Mouse (Mus musculus): ENCODE results near the gene Adamts13. TPM values are rescaled to one million over a fixed set of nuclear protein-coding genes. Genes with fewer than 3 reads are reported as not detected.
A peak's percentile ranks its signal among the peaks of the same experiment; 100 is the strongest.

The Adamts13 gene
- total and polyA plus RNA-seq, 3 experiments = 19.7 to 130 TPM; not detected in 1

DNA sequence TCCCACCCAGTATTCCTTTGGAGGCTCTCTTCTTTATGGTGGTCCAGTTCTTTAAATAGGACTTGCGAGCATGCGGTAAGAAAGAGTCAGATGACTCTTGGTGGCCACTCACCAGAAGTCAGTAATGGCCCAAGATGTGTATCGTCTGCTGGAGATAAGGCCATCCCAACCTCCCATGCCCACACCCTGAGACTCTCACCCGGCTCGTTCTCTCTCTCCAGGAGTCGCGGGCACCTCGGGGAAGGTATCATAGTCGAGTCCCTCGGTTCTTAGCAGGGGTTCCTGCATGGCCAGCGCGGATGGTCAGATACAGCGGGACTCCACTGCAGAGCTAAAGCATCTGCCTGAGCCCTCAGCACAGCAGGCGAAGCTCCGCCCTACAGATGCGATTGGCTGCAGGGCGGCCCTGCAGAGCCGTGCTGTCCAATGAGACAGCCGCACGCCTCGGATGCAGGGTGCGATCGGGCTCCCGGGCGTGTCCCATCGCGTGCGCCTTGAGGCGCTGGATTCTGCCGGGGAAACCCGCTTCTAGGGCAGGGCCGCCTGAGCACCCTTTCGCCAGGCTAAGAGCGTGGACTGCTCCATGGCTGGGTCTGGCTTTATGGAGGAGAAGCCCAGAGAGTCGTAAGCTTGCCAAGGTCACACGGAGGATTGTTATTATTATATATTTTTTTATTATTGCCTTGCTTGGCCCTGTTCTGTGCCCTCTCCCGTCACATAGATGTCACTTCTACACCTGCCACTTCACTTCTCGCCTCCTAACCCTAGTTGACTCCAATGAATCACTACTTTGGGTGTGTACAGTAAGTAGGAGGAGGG lies 54.6 kb downstream of the Adamts13 start, which contains the start of gene Slc2a6:
Gene Slc2a6 (minus strand): TSS at position 381 of the 819 bp plus-strand sequence.
- Histone ChIP-seq H3K79me2 (ENCODE audit: control insufficient read depth, insufficient read depth, low read length, poor library complexity) (no peaks in the 10 kb centered on the region), H3K27ac (ENCODE audit: control insufficient read depth, low read depth, low read length) (no peak within 1 kb of the TSS), H3K27me3 (ENCODE audit: control insufficient read depth in 1 of 2, insufficient read depth in 2 of 2, low read length in 2 of 2) (no peaks in the 10 kb centered on the region), H3K4me3 (ENCODE audit: control insufficient read depth in 1 of 2, insufficient read depth in 1 of 2, low read depth in 2 of 2, low read length in 2 of 2) (peak within 1 kb of the TSS; percentile 44 to 66), H3K36me3 (ENCODE audit: control insufficient read depth in 1 of 2, insufficient read depth in 2 of 2, low read length in 2 of 2) (peaks cover 0 to 9% of the 10 kb centered on the region in 2 experiments; a peak in 2 of 4 replicates), H3K4me1 (ENCODE audit: control insufficient read depth in 1 of 2, insufficient read depth in 2 of 2, low read length in 2 of 2) (peaks cover 4 to 20% of the 10 kb centered on the region in 2 experiments; a peak in 3 of 4 replicates), H3K9ac (ENCODE audit: control insufficient read depth, low read depth, low read length, poor library complexity, severe bottlenecking) (peak within 1 kb of the TSS; percentile 27), H3K9me3 (replicated peaks; ENCODE audit: insufficient read depth, low read length) (no peaks in the 10 kb centered on the region)
- DNase-seq (ENCODE audit: low read depth, low spot score) = peak; percentile 93
- TF ChIP-seq CTCF (IDR thresholded peaks at IDR 0.05 in 2 of 3, conservative IDR thresholded peaks at IDR 0.05 in 1 of 3; ENCODE audit: control insufficient read depth in 1 of 3, insufficient read depth in 1 of 3, low read depth in 2 of 3, low read length in 3 of 3, poor library complexity in 1 of 3, severe bottlenecking in 1 of 3) (no peak), NRF1 (IDR thresholded peaks at IDR 0.05; ENCODE audit: insufficient read depth, low read depth, low read length, poor library complexity, severe bottlenecking) (peak; percentile 49; the same call in 1 of the 2 replicates), USF1 (IDR thresholded peaks at IDR 0.05; ENCODE audit: low read depth, low read length) (no peak), BHLHE40 (IDR thresholded peaks at IDR 0.05; ENCODE audit: borderline replicate concordance, low read depth, low read length) (peak; percentile 72; the same call in 1 of the 2 replicates), NELFE (IDR thresholded peaks at IDR 0.05; ENCODE audit: low read depth, low read length) (peak; percentile 37), MAX (IDR thresholded peaks at IDR 0.05; ENCODE audit: low read length) (peak; percentile 78), ELF1 (IDR thresholded peaks at IDR 0.05; ENCODE audit: low read depth, low read length) (no peak), POLR2A (IDR thresholded peaks at IDR 0.05; ENCODE audit: control insufficient read depth in 1 of 2, insufficient read depth in 1 of 2, low read depth in 1 of 2, low read length in 2 of 2, poor library complexity in 1 of 2) (peak in 1 of 2 experiments; percentile 54; a peak in 1 of 4 replicates), MAFK (IDR thresholded peaks at IDR 0.05; ENCODE audit: borderline replicate concordance, low read depth, low read length) (no peak), ZNF384 (IDR thresholded peaks at IDR 0.05; ENCODE audit: low read depth, low read length) (no peak), SMC3 (IDR thresholded peaks at IDR 0.05; ENCODE audit: low read depth, low read length) (no peak), ZMIZ1 (IDR thresholded peaks at IDR 0.05; ENCODE audit: low read depth, low read length) (no peak), TBP (IDR thresholded peaks at IDR 0.05; ENCODE audit: low read depth, low read length) (peak; percentile 10; the same call in 1 of the 2 replicates), SIN3A (IDR thresholded peaks at IDR 0.05; ENCODE audit: low read length) (peak; percentile 16; the same call in 1 of the 2 replicates), USF2 (IDR thresholded peaks at IDR 0.05; ENCODE audit: borderline replicate concordance in 1 of 2, insufficient read depth in 1 of 2, low read depth in 1 of 2, low read length in 2 of 2) (no peak), GATA1 (IDR thresholded peaks at IDR 0.05; ENCODE audit: low read depth, low read length) (peak; percentile 50), POLR2AphosphoS2 (IDR thresholded peaks at IDR 0.05; ENCODE audit: low read length) (no peak), MXI1 (IDR thresholded peaks at IDR 0.05; ENCODE audit: low read depth, low read length) (peak; percentile 61; the same call in 1 of the 2 replicates), MYC (IDR thresholded peaks at IDR 0.05; ENCODE audit: low read depth, low read length) (no peak), KAT2A (conservative IDR thresholded peaks at IDR 0.05; ENCODE audit: low read depth, low read length) (no peak), TCF12 (IDR thresholded peaks at IDR 0.05; ENCODE audit: low read depth, low read length) (no peak), CHD1 (IDR thresholded peaks at IDR 0.05; ENCODE audit: low read depth, low read length) (no peak)
